Mouse (Mus musculus): ENCODE results near the gene Tpbgl.

- TF ChIP-seq GATA1 (IDR thresholded peaks at IDR 0.05; ENCODE audit: borderline replicate concordance, low read length) = no peak
- no peak for TF ChIP-seq FLI1 (IDR thresholded peaks at IDR 0.05; ENCODE audit: low read length)
These were observed 46.3 kb upstream of the Tpbgl start for GRCm38 (mm10) chr7:99673188-99673587.
